Mouse (Mus musculus) forelimb bud, embryonic 11.5 days (tissue): ENCODE measurements around the gene Rab30.

Experiments used
- DNase-seq: peaks from one replicate; pipeline ENCODE4 v3.0.0-alpha.2; 2012; ENCODE audit warnings: low read depth, low spot score

Rab30 gene

DNA sequence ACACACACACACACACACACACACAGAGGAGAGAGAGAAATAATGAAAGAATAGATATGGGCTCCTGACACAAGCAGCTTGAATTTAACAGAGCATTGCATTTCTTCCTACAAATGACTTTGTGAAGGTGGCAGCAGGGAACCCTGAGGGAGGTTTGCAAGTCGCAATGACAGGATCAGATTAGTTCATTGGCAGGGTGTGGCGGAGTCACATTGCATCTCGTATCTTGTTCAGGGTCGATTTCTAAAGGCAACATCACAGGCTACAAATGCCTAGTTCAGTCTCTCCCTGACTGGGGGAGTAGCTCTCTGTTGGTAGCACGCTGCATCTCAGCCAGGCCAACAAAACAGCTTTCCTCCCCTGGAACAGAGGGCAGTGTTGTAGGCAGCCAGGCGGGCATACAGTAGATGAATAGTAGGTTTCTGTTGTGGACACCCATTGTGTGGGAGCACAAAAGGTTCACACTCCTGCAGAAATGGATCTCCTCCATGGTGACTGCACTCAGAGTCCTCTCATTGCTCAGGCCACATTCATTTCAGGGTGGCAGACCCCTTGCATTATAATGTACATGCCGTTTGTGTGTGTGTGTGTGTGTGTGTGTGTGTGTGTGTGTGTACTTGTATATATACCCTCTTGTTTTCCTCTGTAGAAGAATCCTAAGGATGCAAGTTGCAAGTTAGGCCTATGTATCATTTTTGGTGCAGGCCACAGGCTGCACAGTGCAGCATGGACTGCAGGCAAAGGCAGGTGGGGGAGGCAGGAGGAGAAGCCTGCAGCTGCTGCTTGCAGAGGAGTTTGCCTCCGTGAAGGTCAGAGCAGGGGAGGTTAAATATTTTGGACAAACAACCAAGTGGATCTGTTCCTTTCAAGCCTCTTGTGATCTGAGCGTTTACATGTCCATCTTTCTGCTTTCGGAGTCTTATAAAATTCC lies 58.5 kb downstream of the Rab30 start:
- DNase-seq, result no peak

DNA sequence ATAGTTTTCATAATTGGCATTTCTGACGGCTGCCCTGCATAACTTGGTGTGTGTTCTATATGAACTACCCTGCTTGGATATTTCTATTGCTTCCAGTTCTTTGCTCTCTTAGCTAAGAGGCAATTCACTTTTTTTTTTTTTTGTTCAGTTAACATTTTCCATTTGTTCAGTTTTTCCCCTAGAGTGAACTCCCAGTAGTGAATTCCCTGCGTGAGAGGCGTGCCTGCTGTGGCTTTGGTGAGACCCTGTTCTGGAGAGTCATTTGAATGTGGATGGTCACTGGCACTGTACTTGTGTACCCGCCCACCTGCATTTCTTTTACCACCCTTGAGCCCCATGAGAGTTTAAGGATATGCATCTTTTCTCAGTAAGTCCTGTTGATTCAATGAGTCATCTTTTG lies 60.8 kb downstream of the Rab30 start:
- DNase-seq, result no peak

DNA sequence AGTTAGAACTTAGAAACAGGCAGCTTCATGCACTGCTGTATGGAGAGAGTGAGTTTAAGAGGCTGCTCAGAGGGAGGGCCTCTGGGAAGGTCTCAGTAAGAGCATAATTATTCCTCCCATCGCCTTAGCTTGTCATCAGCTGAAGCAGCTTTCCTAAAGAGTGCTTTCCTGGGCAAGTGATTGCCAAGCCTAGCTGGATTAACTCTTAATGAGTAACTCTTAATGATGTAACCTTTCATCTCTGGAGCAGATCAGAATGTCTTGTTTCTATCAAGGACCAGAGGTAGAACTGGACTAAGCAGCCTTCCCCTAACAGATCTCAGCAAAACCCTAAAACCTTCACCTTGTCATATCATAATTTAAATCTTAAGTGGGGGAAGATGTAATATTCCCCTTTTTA lies 61.8 kb downstream of the Rab30 start:
- DNase-seq, result no peak

DNA sequence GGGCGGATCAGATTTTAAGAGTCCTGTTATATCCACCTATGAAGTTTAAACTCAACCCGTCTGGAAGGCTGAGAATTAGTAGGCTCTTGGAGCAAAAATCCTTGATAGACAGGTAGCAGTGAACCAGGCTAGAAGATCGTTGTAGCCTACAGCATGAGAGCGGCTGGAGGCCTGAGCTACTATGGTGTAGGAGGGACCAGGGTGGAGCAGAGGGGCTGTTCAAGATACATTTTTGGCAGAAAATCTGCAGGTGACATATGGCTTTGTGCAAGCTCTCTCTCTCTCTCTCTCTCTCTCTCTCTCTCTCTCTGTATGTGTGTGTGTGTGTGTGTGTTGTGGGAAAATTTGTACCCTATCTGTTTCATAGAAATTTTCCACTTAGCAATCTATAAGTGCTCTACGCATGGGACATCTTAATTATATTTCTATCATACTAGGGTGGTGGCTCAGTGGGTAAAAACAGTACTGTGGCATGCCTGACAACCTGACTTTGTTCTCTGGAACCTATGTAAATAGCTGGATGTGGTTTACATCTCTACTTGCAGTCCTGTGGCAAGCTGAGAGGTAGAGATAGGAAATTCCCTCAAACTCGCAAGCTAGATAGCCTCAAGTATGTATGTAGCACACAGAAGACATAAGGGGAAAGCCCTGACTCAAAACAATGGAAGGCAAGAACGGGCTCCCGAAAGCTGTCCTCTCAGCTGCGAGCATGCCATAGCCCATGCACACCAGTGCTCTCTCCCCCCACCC lies 63.7 kb downstream of the Rab30 start:
- no peak for DNase-seq

DNA sequence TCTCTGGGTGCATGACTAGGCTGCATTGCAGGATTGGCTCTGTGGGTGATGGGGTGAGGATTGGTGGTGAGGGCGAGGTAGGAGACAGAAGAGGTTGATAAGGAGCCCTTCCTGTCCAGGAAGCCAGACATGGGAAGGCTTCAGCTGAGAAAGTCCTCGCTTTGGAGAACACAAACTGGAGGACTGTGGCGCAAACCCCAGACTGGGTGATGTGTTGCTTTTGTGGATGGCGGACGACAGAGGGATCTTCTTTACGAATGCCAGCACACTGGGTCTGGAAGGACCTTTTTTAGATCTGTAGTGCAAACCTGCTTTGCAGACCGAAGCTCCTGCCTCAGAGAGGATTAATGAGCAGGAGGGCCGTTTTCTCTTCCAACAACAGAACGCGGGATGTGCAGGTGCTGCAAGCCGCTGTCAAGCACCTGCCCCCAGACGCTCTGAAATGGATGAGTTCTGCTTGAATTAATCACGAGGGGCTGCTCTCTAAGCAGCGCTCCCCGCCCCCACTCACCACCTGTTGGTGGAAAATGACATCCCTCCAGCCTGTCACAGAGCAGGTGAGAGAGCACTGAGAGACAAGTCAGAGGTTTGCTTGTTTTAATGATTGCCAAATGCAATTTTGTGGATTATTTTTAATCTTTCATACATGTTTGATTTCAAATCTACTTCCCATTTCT lies 65.2 kb downstream of the Rab30 start:
- no peak for DNase-seq

DNA sequence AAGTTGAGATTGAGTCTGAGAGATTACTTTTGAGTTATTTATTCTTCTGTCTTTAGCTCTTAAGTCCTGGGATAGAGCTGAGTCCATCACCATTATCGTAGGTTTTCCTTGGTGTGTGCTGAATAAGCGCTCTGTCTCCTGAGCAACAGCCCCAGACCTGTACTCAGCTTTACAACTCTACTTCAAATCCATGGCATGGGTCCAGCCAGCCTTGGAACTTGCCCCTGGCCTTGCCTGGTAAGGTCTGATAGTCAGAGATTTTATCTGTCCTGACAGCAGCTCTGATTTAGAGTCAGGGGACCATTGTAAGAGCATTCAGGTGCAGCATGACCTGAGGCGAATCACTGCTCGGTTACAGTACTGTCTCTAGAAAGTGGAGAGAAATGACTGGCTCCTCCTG lies 66.1 kb downstream of the Rab30 start:
- DNase-seq, result no peak

DNA sequence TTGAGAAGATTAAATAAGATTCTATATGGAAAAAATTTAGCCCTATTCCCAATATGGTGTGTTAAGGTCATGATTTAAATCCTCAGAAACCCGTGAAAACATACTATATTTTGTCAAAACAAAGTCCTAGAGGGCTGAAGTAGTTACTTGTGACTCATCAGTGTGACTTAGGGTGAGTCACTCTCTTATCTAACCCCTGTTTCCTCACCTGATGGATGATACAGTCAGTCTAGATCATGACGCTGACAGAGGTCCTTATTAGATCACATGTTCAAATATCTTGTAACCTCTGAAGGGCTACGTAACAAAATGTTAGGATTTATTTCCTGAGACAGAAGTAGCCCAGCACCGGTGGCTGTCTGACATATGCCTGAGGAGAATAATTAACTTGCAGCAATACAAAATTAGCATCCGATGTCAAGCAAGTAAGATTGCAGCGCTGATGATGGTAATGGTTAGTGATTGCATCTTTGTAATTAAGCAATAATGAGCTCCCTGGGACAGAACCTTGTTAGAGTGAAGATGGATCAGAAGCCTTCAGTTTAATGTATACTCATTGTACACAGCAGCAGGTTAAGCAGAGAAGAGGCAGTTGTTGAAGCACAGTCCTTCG lies 70.4 kb downstream of the Rab30 start:
- no peak for DNase-seq

DNA sequence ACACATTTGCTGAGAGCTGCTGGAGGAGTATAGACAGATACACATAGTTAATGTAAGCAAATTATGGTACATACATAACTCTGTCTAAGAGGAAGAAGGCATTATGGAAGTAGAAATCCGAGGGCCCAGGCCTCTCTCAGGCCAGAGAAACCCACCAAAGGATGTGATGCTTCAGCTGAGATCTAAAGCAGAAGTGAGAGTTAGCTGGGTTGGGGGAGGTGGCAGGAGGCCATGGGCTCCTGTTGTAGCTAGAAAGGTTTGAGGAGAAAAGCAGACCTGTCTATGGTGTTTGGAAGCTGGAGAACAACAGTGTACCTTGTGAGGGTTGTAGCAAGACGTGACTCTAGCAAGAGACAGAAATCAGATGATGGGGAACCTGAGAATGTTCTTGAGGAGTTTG lies 75.8 kb downstream of the Rab30 start:
- DNase-seq, result no peak

DNA sequence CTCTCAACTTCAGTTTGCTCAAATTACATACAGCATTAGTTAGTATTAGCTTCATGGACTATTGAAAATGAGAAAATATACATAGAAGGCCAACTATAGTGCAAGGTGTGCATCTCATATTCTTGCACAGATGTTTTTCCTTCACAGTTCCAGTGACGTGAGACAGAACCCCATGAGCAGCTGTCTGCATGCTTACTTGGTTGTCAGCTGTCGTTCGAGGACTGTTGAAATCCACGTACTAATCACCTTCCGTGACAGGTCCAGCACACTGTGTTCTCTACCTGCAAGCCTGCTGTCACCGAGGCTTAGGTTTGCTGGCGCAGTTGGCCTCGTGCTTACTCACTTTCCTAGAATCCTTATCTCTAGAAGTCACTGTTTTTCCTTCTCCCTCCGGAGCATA lies 76.5 kb downstream of the Rab30 start:
- no peak for DNase-seq

DNA sequence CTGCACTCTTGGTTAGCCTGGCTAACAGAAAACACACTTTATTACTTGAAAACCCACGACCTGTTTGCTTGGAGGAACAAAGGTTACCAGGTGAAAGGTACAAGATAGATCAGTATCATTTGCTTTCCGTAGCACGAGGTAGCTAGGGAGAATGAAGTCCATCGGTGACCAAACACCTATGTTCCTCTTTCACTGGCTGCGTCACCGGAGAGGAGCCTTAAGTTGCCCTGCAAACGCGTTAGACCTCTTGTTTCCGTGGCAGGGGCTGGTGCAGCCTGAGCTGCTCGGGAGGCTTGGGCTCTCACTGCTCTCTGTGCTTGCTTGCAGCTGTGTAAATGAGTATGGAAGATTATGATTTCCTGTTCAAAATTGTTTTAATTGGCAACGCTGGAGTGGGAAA lies 78.3 kb downstream of the Rab30 start:
- DNase-seq, result no peak

DNA sequence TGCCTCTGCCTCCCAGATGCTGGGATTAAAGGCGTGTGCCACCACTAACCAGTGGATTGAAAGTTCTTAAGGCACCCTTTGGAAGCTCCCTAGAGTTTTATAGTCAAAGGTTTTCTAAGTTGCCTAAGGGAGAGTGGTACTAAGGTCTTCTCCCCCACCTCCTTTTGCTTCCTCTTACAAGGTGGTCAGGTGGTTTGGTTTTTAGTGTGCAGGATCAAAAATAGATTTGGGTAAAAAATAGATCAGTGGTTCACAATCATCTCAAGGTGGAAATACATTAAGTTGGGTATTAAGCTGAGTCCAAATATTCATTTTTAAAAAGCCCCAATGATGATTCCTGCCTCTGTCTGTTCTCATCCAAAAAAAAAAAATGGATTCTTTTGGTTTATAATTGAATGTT lies 79.0 kb downstream of the Rab30 start:
- no peak for DNase-seq

DNA sequence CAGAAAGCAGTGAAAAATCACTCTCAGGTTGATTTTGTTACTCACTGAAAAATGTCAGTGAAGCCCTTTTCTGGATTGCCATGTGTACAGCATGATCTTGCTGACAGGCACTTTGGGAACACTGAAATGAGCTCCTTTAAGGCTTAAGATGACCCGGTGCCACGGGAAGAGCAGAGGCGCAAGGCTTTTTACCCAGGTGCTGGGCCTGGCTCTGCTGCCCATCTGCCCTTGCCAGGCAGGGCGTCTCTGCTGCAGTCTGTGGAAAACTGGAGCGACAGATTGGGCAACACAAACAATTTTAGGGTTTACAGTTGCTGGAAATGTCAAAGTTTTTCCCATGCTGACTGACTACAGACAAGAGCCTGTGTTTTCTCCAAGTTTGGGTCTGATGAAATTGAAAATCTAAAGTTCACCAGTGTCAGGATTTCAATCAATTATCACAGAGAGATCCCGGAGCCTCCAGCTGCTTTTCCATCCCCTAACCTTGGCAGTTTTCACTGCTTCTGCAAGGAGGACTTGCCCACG lies 79.6 kb downstream of the Rab30 start:
- DNase-seq, result no peak

DNA sequence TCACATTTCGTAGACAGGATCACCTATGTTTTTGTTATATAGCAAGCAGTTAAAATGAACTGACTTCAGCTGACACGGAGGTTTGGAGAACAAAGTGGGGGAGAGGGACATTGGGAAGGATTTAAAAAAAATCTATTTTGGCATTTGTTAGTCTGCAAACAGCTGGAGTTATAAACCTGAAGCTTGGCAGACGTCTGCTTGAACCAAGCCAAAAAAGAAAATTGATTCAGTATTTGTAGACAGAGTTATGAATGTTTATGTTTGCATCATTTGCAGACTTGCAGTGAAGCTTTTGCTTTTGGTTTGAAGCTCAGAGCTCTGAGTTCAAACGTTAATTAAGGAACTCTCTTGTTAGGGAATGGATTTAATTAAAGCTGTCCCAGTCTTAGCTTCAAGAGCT lies 80.5 kb downstream of the Rab30 start:
- no peak for DNase-seq

DNA sequence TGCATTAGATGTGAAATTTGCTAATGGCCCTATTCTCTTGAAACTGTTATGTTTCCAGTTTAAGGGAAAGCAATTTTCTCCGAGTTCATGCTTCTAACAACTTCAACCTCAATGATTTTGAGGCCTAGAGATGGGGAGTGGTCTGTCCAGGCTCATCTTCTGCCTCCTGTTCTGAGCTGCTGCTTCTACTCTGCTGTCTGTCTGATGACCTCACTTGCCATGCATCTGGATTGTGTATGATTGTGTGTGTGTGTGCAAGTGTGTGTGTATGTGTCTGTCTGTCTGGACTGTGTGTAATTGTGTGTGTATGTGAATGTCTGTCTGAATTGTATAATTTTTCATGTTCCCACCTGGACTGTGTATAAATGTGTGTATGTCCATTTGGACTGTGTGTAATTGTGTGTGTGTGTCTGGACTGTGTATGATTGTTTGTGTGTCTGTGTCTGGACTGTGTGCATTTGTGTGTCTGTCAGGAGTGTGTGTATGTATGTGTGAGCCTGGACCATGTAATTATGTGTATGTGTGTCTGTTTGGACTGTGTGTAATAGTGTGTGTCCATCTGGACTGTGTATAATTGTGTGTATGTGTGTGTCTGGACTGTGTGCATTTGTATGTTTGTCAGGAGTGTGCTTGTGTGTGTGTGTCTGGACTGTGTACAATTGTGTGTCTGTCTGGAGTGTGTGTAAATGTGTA lies 81.2 kb downstream of the Rab30 start:
- no peak for DNase-seq

DNA sequence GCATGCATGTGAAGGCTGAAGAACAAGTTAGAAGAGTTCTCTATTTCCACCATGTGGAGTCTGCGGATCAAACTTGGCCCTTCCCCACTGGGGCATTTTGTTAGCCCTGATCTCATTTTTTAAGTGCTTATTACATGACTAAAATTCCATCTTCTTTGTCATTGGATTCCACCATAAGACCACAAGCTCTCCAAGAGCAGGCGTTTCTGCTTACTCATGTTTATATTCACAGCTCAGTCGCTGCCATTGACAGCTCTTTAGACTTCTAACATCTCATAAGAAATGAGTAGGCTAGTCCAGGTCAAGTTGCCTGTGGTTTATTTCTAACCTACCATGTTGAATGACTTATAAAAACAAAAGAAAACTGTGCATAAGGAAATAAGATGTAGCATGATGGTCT lies 84.8 kb downstream of the Rab30 start:
- DNase-seq, result no peak

DNA sequence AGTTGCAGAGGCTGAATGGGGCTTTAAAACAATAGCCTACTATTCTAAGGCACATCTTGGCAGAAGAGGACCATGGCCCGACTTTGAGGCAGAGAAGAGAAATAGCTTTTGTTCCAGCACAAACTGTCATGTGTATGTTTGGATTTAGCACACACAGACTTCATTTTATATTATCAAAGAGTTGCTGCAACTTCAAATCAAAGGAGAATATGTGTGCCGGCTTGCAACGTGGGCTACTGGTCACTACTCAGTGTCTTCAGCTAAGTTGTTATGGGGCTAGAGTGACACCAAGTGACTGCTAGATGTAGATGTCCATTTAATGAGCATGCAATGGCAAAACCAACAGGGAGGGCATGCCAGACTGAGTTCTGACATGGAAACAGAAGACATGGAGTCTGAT lies 86.6 kb downstream of the Rab30 start:
- DNase-seq, result no peak

DNA sequence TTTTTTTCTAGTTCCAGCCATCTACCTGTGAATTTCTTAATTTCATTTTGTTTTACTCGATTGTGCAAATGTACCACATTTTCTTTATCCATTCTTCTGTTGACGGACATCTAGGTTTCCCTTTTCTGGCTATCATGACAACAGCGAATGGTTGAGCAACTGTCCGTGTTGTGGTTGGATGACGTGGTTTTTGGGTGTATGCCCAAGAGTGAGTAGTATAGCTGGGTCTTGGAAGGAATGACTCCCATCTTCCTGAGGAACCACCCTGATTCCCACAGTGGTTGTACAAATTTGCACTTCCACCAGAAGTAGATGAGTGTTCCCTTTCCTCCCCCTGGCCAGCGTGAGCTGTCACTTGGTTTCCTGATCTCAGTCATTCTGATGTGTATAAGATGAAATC lies 91.0 kb downstream of the Rab30 start:
- no peak for DNase-seq

DNA sequence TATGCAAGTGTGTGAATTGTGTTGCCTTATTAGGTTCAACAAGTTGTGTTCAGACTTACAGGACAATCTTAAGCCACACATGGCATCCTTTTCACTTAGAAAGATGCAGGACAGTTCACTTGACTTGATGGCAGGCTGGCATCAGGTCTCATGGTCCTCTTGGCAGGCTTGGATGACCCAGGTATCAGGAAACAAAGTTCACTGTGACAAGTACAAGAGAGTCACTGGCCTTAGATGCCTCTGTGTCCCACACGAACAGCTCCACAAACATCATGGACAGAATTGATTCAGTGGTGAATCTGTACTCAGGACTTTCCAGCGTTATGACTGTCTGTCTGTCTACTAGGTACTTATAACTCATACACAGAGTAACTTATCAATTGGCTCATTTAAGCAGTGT lies 93.0 kb downstream of the Rab30 start:
- no peak for DNase-seq

DNA sequence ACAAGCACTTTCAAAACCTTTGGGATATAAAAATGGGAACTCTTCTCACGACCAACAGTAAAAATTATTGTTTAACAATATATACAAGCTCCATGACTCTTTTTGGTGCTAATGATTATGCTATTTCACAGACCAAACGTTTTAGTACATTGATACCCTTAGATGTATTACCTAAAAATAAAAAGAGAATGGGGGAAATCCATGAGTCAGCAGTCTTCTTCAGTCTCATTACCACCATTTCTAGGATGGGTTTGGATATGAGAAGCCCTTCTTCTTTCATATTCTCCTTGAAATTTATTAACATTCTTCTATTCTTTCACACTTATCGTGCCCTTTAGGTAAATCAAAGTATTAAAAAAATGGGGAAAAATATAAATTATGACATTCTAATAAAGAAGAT lies 95.0 kb downstream of the Rab30 start:
- no peak for DNase-seq

DNA sequence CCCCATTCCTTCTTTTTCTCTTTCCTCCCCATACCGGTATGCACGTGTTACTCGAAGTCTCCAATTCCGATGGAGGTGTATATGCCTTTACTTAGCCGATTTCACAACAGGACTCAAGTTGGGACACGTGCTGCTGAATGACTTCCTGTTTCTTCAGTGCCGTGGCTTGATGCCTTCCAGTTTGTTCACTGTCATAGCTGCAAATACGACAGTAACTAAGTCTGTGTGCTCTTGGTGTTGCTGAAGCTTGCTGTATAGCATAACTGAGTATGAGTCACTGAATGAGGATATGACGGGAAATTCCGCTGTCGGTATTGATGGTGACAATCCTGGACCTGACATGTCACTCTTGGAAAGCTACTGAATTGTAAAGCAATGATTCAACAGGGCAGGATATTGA lies 95.8 kb downstream of the Rab30 start:
- no peak for DNase-seq

DNA sequence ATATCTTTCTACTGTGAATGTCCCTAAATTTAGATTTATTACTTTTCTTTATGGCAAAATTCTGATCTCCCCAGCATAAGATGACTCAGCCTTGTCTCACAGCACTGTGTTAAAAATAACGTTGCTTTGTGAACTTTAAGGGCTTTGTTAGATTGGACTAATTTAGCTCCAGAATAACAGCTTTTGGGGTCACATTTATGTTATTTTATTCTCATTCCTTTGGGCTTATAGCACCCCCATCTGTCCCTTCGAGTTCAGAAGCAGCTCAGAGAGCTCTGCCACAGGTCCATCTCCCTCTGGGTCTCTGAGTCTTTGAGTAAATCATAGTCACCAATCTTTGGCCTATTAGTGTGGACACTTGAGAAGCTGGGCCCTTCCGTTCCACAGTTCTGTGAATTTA lies 96.5 kb downstream of the Rab30 start:
- no peak for DNase-seq
